Mouse (Mus musculus): ENCODE measurements around the gene Perp. TPM values are rescaled to one million over a fixed set of nuclear protein-coding genes. Genes with fewer than 3 reads are reported as not detected.

The Perp gene
- total RNA-seq (2021) = 100 to 1,000 TPM; 216 to 230 TPM

DNA sequence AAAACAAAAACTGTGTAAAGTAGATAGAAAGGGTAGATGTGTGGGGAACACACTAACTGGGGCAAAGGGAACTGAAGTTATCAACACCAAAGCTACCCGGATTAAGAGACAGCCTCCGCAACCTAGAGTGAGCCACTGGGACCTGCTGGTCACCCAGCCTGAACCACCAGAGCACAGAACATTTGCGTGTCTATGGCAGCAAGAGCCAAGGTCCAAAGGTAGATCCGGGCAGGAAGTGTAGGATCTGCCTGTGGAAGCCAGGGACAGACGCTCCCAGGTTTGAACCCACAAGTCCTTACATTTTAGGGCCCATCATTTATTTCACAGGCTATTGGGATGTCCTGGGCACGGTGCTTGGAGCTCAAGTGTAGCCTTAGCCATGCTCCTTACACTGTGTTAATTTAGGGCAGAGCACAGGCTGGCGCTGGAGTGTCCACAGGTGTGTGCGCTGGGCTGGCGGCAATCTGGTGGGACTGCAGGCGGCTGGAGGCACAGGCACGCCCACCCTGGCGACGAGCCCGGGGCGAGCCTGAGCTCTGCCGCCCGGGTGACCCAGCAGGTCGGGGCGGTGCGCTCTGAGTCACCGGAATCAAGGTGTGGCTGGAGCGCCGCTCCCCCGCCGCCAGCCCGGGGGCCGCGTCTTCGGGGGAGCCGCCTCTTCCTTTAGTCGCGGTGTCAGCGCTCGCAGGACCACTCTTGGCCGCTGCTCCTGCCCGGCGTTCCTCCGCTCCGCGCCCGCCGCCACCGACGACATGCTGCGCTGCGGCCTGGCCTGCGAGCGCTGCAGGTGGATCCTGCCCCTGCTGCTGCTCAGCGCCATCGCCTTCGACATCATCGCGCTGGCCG, at the start of gene Perp:
Perp (plus strand) TSS at position 580 of the 846 bp plus-strand sequence.
- intact Hi-C loops (cut with DNase I) = loop anchor here (10.0 kb wide), 1 partner anchor 450 kb away; no protein-coding TSS in a partner anchor
- peak; percentile 69 to 77 for DNase-seq

DNA sequence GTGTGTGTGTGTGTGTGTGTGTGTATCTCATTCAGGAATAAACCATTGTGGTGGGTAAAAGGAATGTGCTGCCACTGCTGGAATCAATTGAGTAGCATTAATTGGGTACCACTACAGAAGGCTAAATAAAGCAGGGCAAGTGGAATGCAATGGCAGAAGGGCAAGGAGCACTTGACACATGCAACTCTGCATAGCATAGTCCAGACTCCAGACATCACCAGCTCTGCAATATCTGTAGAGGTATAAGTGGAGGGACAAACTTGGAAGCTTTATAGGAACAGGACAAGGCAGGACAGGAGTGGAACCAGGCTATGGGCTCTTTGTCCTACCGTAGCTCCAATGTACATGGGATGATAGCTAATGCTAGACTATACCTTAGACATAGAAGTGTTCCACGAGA, 33.1 kb upstream of the Perp start:
- DNase-seq = no peak
- intact Hi-C loops (cut with DNase I) = no loop called here

DNA sequence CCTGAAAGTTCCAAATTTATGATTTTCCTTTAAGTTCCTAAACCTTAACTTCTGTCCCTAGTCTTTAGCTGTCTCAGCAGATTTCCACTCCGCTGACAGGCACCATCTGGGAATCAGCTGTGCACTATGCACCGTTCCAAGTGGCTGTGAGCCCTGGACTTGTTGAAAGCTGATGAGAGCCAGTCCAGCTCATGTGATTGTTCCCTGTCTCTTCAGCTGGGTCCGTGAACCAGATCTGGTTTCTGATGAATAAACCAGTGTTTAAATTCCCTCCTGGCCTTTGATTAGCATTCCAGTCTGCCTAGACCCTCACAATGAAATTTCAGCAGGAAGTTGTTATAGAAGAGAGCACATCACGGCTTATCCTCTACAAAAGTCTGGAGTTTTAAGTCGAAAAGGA, 28.3 kb upstream of the Perp start:
- intact Hi-C loops (cut with DNase I) = no loop called here

DNA sequence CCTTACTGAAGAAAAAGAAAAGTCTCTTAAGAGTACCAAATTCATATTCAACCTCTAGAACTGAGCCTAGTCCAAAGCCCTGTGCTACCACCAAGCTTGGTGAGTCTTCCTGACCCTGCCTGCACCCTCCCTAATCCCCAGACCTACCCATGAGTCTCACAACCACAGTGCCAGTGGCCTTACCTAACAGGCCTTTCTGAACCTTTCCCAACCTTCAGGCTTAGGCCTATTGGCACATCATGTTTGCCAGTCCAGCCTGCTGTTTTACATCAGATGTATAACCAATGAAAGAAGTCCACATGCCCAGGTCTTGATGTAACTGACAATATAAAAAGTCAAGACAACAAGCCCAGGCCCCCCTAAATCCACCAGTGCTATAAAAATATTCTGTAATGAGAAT, 19.7 kb upstream of the Perp start:
- no peak for DNase-seq
- intact Hi-C loops (cut with DNase I) = no loop called here

More for the DNA sequence above, 28.3 kb upstream of the Perp start:
- peak; percentile 81 to 84 for DNase-seq

DNA sequence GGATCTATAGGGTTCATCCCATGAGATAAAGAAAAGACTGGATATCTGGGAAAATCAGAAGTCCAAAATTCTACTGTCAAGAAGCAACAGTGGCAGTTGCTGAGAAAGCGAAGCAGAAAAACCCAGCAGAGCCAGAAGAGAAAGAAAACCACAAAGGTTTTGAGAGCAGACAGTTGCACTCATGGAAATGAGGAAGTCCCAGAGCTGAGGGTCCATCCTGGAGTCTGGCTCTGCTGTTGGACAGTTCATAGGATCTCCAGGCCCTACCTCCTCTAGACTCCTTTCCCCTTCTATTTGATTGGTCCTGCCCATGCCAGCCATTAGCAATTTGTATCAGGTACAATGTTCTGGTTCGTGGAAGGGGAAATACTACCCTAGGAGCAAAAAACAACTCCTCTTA, 18.7 kb upstream of the Perp start:
- intact Hi-C loops (cut with DNase I) = no loop called here
- DNase-seq = no peak

DNA sequence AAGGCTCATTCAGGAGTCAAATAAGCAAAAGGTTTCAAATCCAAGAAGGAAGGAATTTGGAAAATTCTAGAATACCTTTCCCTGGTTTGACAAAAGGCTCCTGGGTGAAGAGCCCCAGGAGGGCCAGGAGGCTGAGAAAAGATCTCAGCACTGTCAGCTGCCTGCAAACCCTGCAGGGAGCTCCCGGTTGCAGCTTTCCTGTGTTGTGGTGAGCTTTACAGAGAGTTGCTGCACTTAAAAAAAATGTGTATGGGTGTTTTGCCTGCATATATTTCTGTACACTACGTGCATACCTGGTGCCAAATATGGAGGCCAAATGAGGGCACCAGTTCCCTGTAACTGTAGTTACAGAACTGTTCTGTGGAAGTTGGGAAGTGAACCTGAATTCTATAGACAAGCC, 16.9 kb upstream of the Perp start:
- intact Hi-C loops (cut with DNase I) = no loop called here
- DNase-seq = no peak

DNA sequence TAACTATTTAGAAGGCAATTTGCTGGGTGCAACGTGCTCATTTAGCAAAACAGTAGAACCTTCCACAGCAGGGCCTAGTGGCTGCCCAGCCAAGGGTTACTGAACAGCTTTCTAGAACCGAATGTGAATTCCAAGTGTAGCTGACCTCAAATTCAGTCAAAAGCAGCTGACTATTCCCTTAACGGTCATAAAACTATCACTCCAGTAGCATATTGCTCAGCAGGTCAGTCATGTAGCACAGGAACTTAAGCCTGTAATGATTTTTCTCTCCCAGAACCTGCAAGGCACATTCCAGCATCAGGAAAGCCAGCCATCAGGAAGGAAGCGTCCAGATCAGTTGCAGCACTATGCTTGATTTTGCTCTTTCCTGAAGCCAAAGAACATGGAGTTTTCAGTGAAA, 14.5 kb upstream of the Perp start:
- intact Hi-C loops (cut with DNase I) = no loop called here
- DNase-seq = no peak

DNA sequence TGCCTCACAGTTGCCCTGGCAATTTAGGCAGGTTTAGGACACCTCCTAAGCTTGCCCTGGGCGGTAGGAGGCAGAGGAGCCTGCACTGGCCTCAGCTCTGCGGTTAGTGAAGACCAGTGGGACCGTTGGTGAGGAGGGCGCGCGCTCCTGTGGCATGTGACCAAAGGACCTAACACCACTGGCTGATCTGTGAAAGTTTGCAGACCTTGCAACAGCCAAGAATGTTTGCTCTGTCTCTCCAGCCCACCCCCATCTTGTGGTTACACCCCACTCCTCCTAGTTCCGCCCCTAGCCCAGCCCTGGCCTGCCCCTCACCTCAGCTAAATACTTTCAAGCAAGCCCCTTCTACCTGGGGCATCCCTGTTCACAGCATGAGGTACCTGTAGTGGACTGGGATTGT, 13.0 kb upstream of the Perp start:
- intact Hi-C loops (cut with DNase I) = no loop called here
- DNase-seq = no peak

DNA sequence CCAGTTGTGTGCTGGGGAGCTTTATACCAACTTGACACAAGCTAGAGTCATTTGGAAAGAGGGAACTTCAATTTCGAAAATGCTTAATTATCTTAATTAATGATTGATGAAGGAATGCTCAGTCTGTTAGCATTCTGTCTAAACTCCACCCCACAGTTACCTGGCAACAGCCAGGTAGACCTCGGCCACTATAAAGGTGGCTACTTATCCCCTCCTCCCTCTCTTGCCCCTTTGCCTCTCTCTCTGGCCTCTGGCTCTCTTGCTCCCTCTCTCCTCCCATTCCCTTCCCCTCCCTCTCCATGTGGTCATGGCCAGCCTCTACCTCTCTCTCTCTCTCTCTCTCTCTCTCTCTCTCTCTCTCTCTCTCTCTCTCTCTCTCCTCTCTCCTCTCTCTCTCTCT, 10.4 kb upstream of the Perp start:
- intact Hi-C loops (cut with DNase I) = no loop called here
- no peak for DNase-seq

DNA sequence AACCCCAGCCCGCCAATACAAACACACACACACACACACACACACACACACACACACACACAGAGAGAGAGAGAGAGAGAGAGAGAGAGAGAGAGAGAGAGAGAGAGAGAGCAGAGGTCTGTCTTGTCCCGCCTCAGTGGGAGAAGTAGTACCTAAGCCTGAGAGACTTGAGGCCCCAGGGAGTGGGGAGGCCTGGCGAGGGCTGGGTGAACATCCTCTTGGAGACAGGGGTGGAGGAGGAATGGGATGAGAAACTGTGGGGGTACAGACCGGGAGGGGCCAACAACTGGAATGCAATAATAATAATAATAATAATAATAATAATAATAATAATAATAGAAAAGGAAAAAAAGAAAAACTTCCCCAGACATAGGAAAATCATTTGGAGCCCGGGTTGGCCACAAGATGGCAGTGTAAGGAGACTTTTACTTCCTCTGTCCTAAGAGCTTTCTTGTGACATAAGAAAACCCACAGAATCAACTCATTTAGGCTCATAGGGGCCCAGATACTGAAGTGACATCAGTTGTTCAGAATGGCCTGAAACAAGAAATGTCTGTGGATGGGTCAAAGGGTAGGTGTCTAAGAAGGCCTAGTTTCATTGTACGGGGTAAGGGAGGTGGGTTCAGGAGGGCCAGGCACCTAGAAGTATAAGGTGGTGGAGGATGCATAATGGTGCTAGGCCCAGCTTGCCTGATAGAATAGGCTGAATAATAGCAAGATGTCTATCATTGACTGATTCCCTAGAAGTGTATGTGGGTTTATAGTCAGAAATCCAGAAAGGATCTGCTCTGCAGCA, 8.9 kb upstream of the Perp start:
- DNase-seq = peak; percentile 53 to 57

DNA sequence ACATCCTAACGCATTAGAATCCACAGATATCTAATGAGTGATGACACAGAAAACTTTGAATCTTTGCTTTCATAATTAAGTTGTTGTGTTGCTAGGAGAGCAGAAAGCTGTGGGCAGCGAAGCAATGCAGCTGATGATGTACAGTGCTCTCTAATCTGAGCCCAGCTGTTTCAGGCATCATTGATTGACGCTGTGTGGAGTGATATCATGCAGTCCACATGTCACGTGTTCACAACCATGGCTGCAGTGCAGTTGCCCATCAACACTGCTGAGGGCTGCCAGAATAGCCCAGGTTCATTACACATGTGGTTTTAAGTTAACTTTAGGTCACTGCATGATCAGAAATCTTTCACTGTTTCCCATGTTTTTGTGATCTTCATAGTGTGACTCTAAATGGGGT, 5.3 kb upstream of the Perp start:
- intact Hi-C loops (cut with DNase I) = no loop called here
- peak; percentile 20 to 43 for DNase-seq

More for the DNA sequence above, 8.9 kb upstream of the Perp start:
- intact Hi-C loops (cut with DNase I) = loop anchor here (1.0 kb wide), 1 partner anchor 68 kb away; no protein-coding TSS in a partner anchor

DNA sequence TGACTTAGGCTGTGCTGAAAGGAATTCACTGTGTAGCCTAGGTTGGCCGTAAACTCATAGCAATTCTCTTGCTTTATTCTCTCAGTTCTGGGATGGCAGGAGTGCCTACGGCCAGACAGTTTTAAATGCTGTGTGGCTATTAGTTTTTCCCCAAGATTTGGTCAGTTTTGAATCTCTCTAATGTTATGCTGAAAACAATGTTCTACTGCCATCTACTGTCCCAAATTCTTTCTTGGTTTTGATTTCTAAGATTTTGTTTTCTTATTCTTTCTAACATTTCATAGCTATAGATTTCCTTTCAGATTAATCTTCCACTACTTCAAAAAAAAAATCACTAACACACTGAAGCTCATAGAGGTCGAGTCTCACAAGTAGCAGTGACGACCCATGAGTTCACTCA, 4.1 kb upstream of the Perp start:
- DNase-seq = no peak
- intact Hi-C loops (cut with DNase I) = loop anchor here (1.0 to 10.0 kb wide), 3 partner anchors 80 to 446 kb away; no protein-coding TSS in a partner anchor

DNA sequence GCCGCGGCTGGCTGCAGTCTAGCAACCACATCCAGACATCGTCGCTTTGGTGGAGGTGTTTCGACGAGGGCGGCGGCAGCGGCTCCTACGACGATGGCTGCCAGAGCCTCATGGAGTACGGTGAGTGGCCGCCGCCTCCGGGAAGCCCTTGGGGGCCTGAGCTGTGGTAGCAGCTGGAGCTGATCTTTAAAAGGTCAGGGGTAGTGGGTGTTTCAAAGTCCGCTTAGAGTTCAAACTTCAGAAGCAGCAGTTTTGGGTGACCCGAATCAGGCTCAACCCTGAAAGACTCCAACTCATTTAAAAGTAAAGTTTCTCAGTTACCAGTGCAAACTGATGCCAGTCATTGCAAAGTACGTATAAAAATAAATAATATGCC, 455 bp downstream of the Perp start:
- intact Hi-C loops (cut with DNase I) = loop anchor here (10.0 kb wide), 1 partner anchor 450 kb away; no protein-coding TSS in a partner anchor

DNA sequence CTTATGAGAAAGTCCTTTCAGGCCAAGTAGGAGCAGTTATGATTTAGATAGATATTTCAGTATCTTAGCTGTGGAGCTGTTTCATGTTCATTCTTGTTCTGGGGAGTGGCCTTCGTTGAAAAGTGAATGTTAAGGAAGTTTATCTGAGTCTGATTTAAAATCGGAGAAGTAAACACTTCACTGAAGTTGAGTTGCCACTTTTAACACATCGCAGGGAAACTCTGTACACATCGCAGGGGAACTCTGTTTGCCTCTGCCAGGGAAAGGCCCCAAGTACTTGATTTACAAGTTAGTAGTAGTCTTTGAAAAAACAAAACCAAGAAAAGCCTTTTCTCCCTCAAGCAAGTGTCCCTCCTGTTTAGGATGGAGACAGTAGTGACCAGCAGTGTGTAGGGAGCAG, 891 bp downstream of the Perp start:
- intact Hi-C loops (cut with DNase I) = loop anchor here (2.0 to 10.0 kb wide), 3 partner anchors 15 to 451 kb away; no protein-coding TSS in a partner anchor
- peak in 1 of 2 experiments; percentile 19 for DNase-seq

More for the DNA sequence above, 455 bp downstream of the Perp start:
- no peak for DNase-seq

DNA sequence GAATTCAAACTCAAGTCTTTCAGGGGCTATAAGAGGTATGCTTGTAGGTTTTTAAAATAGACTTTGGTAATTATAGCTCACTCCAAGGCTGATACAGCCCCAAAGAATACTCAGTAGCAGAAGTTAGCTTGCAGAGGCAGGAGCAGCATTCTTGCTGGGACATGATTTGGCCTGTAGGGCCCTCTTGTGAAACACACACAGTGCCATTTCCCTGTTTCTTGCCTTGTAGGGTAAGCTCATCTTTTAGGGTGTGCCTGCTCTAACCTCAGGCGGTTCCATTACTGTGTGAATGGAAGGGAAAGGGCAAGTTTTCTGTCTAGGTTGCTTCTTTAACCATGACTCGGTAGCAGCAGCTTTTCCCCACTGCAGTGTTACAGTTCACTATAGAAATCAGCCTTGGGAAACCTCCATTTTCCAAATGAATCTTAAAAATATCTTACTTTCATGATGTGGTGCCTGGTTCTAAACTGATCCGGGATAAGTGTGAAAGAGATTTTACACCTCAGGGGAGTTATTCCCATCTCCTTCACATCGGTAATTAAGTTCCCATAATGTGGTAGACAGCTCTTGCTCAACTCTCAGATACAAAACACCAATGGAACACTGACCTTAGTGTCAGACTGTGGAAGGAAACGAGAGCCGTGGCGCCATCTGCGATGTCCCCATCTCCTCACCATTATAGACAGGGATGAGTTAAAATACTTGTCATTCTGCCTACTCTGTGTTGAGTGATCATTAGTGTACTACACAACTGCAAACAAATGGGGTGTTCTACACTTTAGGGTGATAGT, 1.8 kb downstream of the Perp start:
- intact Hi-C loops (cut with DNase I) = loop anchor here (2.0 to 10.0 kb wide), 3 partner anchors 14 to 452 kb away; no protein-coding TSS in a partner anchor
- DNase-seq = peak; percentile 29 to 41

DNA sequence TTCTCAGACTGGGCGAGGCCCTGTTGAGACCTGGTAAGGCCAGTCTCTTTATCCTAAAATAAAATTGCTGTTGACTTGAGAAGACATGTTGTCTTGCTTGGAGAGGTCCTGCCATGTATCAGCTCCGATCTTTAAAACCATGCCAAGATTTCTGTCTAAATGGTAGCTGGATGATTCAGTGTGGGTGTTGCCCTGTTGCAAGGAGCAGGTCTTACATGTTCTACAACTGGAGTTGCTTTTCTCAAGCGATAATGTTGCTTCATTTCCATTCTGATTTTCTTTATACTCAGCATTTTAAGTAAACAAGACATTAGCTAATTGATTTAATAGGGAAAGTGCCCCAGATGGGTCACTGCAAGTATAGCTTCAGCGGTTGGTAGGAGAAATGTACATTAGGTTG, 5.4 kb downstream of the Perp start:
- intact Hi-C loops (cut with DNase I) = no loop called here
- no peak for DNase-seq

DNA sequence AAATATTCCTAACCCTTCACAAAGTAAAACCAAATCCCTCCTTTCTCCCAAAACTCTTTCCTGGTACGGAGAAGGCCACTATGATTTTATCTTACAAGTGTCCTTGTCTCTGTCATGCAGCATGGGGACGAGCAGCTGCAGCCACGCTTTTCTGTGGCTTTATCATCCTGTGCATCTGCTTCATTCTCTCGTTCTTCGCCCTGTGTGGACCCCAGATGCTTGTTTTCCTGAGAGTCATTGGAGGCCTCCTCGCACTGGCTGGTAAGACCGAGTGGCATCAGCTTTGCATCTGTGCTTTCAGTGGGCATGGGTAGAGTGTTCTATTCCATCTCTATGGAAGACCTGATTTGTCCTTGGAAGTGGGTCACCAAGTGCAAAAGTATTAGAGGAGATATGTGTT, 8.6 kb downstream of the Perp start:
- DNase-seq = no peak
- intact Hi-C loops (cut with DNase I) = no loop called here

DNA sequence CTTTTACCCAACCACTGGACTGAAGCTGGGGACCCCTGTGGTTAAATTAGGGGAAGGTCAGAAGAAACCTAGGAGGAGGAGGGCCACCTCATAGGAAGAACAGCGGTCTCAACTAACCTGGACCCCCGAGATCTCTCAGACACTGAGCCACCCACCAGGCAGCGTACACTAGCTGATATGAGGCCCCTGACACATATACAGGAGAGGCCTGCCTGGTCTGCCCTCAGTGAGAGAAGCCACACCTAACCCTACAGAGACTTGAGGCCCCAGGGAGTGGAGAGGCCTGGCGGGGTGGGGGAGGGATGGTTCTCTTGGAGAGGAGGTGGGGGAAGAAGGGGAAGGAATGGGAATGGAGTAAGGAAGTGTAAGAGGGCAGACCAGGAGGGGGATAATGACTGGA, 12.4 kb downstream of the Perp start:
- DNase-seq = no peak
- intact Hi-C loops (cut with DNase I) = no loop called here

DNA sequence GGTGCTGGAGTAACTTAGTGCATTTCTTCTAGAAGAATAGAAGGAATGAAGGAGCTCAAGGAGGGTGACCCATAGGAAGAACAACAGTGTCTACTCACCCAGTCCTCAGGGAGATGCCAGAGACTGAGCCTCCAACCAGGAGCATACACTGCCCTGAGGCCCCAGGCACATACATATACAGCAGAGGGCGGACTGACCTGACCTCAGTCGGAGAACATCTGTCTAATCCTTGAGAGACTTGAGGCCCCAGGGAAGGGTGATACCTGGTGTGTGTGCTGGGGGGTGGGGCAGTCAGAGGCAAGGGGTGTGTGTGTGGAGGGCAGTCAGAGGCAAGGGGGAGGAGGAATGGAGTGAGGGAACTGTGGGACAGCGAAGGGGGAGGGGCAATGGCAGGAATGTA, 14.8 kb downstream of the Perp start:
- intact Hi-C loops (cut with DNase I) = loop anchor here (2.0 kb wide), 1 partner anchor 13 kb away; no protein-coding TSS in a partner anchor
- no peak for DNase-seq

DNA sequence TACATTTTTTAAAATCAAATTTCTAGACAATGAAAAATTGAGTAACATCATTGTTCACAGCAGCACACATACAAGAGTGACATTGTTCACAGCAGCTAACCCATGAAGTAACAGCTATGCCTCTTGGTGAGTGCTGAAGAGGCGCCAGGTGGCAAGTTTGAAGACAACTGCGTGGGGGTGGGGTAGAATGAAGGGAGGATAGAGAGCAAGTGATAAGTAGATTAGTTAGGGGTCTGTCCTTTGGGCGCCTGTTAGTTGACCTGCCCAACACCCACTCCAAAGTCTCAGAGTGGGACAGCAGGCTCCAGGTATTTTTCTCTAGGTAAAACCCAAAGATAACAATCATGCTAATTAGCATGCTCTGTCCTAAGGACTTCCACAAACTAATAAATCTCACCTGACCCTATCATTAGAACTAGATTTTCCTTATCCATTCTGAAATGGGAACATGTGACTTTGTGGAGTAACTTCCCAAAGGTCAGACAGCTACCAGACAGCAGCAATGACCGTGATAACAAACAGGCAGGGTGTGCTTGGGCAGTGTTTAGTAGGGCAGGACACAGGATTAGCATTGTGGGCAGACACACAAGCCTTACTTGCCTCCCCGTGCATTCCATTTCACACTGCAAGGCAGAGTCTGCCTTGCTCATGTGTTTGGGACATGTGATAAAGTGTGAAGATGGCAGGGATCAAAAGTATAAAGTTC, 15.5 kb downstream of the Perp start:
- DNase-seq = no peak
- intact Hi-C loops (cut with DNase I) = loop anchor here (2.0 kb wide), 1 partner anchor 13 kb away; no protein-coding TSS in a partner anchor

Data from heart, postnatal 10 days (tissue).